Mouse (Mus musculus): ENCODE data around the gene Efl1. TPM values are rescaled to one million over a fixed set of nuclear protein-coding genes. Genes with fewer than 3 reads are reported as not detected.
A peak's percentile ranks its signal among the peaks of the same experiment; 100 is the strongest.

Efl1 gene
- polyA plus RNA-seq, 2 experiments, result 10.2 to 27.6 TPM

DNA sequence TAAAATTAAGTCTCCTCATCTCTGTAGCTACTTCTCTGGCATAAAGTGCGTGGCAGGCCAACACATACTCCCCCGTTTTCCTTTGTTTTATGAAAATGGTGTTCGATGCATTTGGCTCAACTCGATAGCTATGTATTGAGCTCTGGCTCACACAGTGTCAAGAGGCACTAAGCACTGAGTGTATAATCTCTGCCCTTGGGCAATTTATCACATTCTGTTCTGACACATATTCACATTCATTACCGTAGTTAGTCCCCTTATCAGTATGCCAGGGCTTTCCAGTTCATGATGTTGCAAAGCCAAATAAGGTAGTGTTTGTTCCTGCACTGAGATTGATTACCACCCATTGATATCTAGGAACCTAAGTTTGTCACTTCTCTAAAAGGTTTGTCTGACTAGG lies 71.3 kb downstream of the Efl1 start:
- no peak overlapping the region for H3K9ac ChIP-seq (ENCODE audit: low read depth, low read length, severe bottlenecking)
- DNase-seq (ENCODE audit: low spot score) (no peak), ATAC-seq (ENCODE audit: low FRiP score, low read depth) (no peak)
- no peaks in the 10 kb centered on the region for H3K9me3 ChIP-seq (ENCODE audit: control insufficient read depth, low read length)
- H3K27me3 ChIP-seq (ENCODE audit: control insufficient read depth, insufficient read depth, low read length), result no peaks in the 10 kb centered on the region
- no peak overlapping the region for H3K4me3 ChIP-seq (replicated peaks; ENCODE audit: low read length)
- H3K36me3 ChIP-seq (ENCODE audit: control insufficient read depth, insufficient read depth, low read length), result no peaks in the 10 kb centered on the region
- H3K27ac ChIP-seq (replicated peaks; ENCODE audit: low read depth, low read length), result peak overlapping the region; percentile 15; the same call in 1 of the 2 replicates
- WGBS, result 76% methylated on average over 5 of the region's 5 CpGs
- TF ChIP-seq POLR2A (IDR thresholded peaks at IDR 0.05; ENCODE audit: borderline replicate concordance, extremely low read depth, insufficient read depth, insufficient read length), result no peak
- peaks cover 69% of the 10 kb centered on the region for H3K4me1 ChIP-seq (ENCODE audit: control insufficient read depth, insufficient read depth, low read length)
- no peak overlapping the region for H3K4me2 ChIP-seq (replicated peaks; ENCODE audit: low read depth, low read length, severe bottlenecking)

DNA sequence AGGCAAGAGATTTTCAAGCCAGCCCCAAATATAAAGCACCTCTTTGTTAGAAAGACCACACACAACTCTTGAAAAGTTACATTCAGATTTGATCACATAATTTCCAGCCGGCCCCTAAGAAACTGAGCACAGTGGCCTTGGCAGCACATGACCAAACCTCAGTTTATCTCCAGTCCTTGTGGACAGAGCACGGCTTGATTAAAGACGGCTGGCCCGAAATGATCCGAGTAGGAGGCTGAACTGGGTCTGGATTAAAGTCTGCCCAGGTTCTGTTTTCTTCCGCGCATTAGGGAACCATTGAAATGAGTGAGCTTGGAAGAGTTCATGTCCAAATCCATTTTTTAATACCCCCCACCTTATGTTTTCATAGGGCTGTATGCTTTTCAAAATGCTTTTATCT lies 72.1 kb downstream of the Efl1 start:
- Histone ChIP-seq H3K9ac (ENCODE audit: low read depth, low read length, severe bottlenecking) (0 out of 2 replicates have a peak overlapping the region, but pooled peaks have one; percentile 12), H3K36me3 (ENCODE audit: control insufficient read depth, insufficient read depth, low read length) (no peaks in the 10 kb centered on the region), H3K4me3 (replicated peaks; ENCODE audit: low read length) (no peak overlapping the region), H3K4me1 (ENCODE audit: control insufficient read depth, insufficient read depth, low read length) (peaks cover 68% of the 10 kb centered on the region), H3K27ac (replicated peaks; ENCODE audit: low read depth, low read length) (peak overlapping the region; percentile 67), H3K9me3 (ENCODE audit: control insufficient read depth, low read length) (no peaks in the 10 kb centered on the region), H3K27me3 (ENCODE audit: control insufficient read depth, insufficient read depth, low read length) (no peaks in the 10 kb centered on the region), H3K4me2 (replicated peaks; ENCODE audit: low read depth, low read length, severe bottlenecking) (peak overlapping the region; percentile 11; the same call in 1 of the 2 replicates)
- ATAC-seq (ENCODE audit: low FRiP score, low read depth) (no peak), DNase-seq (ENCODE audit: low spot score) (no peak)
- 28% methylated on average over 7 of the region's 7 CpGs for WGBS
- TF ChIP-seq POLR2A (IDR thresholded peaks at IDR 0.05; ENCODE audit: borderline replicate concordance, extremely low read depth, insufficient read depth, insufficient read length), result no peak

DNA sequence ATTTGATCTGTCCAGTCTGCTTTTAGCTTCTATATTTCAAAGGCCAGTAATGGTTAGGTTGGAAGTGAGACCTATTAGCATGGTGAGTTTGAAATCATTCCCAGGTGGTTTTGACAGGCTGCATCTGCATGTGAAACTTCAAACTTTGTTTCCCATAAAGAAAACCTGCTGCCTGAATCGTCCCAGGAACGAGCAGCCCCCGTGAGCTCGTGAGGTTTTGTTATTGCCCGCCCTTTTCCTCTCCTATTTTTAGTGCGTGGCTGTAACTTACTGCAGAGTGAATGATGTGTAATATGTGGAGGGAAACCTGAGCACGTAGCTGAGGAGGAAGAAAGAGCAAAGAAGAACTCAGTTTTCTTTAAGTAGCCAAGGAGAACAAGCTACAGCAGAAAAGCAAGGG lies 72.5 kb downstream of the Efl1 start:
- no peak for TF ChIP-seq POLR2A (IDR thresholded peaks at IDR 0.05; ENCODE audit: borderline replicate concordance, extremely low read depth, insufficient read depth, insufficient read length)

GRCm38 (mm10) chr7:82722486-82723123 lies 74.2 kb downstream of the Efl1 start:
- no peaks in the 10 kb centered on the region for H3K27me3 ChIP-seq (ENCODE audit: control insufficient read depth, insufficient read depth, low read length)
- TF ChIP-seq POLR2A (IDR thresholded peaks at IDR 0.05; ENCODE audit: borderline replicate concordance, extremely low read depth, insufficient read depth, insufficient read length), result no peak
- no peak overlapping the region for H3K9ac ChIP-seq (ENCODE audit: low read depth, low read length, severe bottlenecking)
- H3K9me3 ChIP-seq (ENCODE audit: control insufficient read depth, low read length), result no peaks in the 10 kb centered on the region
- H3K4me1 ChIP-seq (ENCODE audit: control insufficient read depth, insufficient read depth, low read length), result peaks cover 62% of the 10 kb centered on the region
- no peaks in the 10 kb centered on the region for H3K36me3 ChIP-seq (ENCODE audit: control insufficient read depth, insufficient read depth, low read length)
- H3K4me3 ChIP-seq (replicated peaks; ENCODE audit: low read length), result no peak overlapping the region
- WGBS, result 41% methylated on average over 7 of the region's 7 CpGs
- H3K4me2 ChIP-seq (replicated peaks; ENCODE audit: low read depth, low read length, severe bottlenecking), result no peak overlapping the region
- DNase-seq (ENCODE audit: low spot score) (peak; percentile 56), ATAC-seq (ENCODE audit: low FRiP score, low read depth) (no peak)
- H3K27ac ChIP-seq (replicated peaks; ENCODE audit: low read depth, low read length), result peak overlapping the region; percentile 68

More for the DNA sequence above, 72.5 kb downstream of the Efl1 start:
- Histone ChIP-seq H3K27ac (replicated peaks; ENCODE audit: low read depth, low read length) (peak overlapping the region; percentile 67), H3K4me1 (ENCODE audit: control insufficient read depth, insufficient read depth, low read length) (peaks cover 69% of the 10 kb centered on the region), H3K27me3 (ENCODE audit: control insufficient read depth, insufficient read depth, low read length) (no peaks in the 10 kb centered on the region), H3K36me3 (ENCODE audit: control insufficient read depth, insufficient read depth, low read length) (no peaks in the 10 kb centered on the region), H3K4me3 (replicated peaks; ENCODE audit: low read length) (no peak overlapping the region), H3K4me2 (replicated peaks; ENCODE audit: low read depth, low read length, severe bottlenecking) (peak overlapping the region; percentile 11; the same call in 1 of the 2 replicates), H3K9ac (ENCODE audit: low read depth, low read length, severe bottlenecking) (0 out of 2 replicates have a peak overlapping the region, but pooled peaks have one; percentile 12), H3K9me3 (ENCODE audit: control insufficient read depth, low read length) (no peaks in the 10 kb centered on the region)
- 10% methylated on average over 7 of the region's 7 CpGs for WGBS
- ATAC-seq (ENCODE audit: low FRiP score, low read depth) (0 out of 2 replicates have a peak, but pooled peaks have one; percentile 42), DNase-seq (ENCODE audit: low spot score) (peak; percentile 62)

DNA sequence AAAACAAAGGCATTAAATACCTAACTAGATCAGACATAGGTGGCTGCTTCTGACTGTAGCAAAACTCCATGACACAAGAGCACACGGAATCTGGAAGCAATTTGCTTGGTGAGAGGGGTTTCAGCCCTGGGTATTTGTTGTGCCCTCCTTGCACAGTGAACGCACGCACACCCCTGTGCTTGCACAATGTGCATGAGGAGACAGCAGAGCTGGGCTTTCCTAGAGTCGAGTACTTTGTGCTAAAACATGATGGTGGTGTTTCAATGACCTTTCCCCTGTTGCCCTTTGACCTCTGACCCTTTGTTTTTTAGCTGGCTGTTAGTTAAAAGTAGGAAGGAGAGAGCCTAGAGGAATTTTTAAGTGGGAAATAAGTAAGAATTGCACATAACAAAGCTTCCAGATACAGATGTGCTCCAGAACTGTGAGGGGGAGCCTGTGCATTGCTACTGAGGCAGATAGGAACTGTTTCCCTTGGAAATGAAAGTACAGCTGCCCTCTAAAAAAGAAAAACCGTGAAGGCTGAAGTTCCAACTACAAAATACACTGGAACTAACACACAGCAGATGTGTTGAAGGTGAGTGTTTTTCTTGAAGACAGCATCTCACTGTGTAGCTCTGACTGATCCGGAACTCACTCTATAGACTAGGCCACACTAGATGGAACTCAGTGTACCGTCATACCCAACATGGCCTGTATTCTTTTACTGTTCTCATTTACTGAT lies 74.9 kb downstream of the Efl1 start:
- DNase-seq (ENCODE audit: low spot score) (no peak), ATAC-seq (ENCODE audit: low FRiP score, low read depth) (no peak)
- no peaks in the 10 kb centered on the region for H3K27me3 ChIP-seq (ENCODE audit: control insufficient read depth, insufficient read depth, low read length)
- WGBS, result 37% methylated on average over 7 of the region's 7 CpGs
- no peaks in the 10 kb centered on the region for H3K9me3 ChIP-seq (ENCODE audit: control insufficient read depth, low read length)
- H3K27ac ChIP-seq (replicated peaks; ENCODE audit: low read depth, low read length), result peak overlapping the region; percentile 68
- H3K9ac ChIP-seq (ENCODE audit: low read depth, low read length, severe bottlenecking), result no peak overlapping the region
- no peak overlapping the region for H3K4me2 ChIP-seq (replicated peaks; ENCODE audit: low read depth, low read length, severe bottlenecking)
- no peak for TF ChIP-seq POLR2A (IDR thresholded peaks at IDR 0.05; ENCODE audit: borderline replicate concordance, extremely low read depth, insufficient read depth, insufficient read length)
- H3K36me3 ChIP-seq (ENCODE audit: control insufficient read depth, insufficient read depth, low read length), result no peaks in the 10 kb centered on the region
- peaks cover 67% of the 10 kb centered on the region for H3K4me1 ChIP-seq (ENCODE audit: control insufficient read depth, insufficient read depth, low read length)
- H3K4me3 ChIP-seq (replicated peaks; ENCODE audit: low read length), result no peak overlapping the region

All from limb, embryonic 14.5 days (tissue).